Mouse (Mus musculus): Measurements from ENCODE around the gene Ndufs2. TPM values are rescaled to one million over a fixed set of nuclear protein-coding genes. Genes with fewer than 3 reads are reported as not detected.

Gene Ndufs2
- polyA plus RNA-seq, 1 experiment from 2014 or later: 218 TPM

DNA sequence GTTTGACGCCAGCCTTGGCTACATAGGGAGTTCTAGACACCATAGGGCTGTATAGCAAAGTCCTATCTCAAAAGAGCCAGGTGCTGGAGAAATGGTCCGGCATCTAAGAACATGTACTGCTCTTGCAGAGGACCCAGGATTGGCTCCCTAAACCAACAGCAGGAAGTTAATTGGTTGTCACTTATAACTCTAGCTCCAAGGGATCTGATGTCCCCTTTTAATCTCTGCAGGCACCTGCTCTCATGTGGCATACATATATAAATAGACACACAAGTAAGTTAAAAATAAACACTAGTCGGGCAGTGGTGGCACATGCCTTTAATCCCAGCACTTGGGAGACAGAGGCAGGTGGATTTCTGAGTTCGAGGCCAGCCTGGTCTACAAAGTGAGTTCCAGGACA, 15.4 kb downstream of the Ndufs2 start:
- no peak overlapping the region for H3K4me2 ChIP-seq (replicated peaks)
- H3K27ac ChIP-seq: no peak overlapping the region
- H3K27me3 ChIP-seq (ENCODE audit: control insufficient read depth, insufficient read depth, low read length): no peaks in the 10 kb centered on the region
- no peak overlapping the region for H3K9ac ChIP-seq
- H3K4me3 ChIP-seq (replicated peaks; ENCODE audit: low read length): no peak overlapping the region
- no peaks in the 10 kb centered on the region for H3K4me1 ChIP-seq (replicated peaks; ENCODE audit: control insufficient read depth, insufficient read depth, low read length)
- peaks cover 73% of the 10 kb centered on the region for H3K36me3 ChIP-seq (replicated peaks; ENCODE audit: control insufficient read depth, insufficient read depth)
- WGBS: 91% methylated on average over 3 of the region's 4 CpGs
- ATAC-seq (ENCODE audit: low FRiP score): no peak
- H3K9me3 ChIP-seq (ENCODE audit: control insufficient read depth, low read length): no peaks in the 10 kb centered on the region
- DNase-seq (ENCODE audit: low spot score): no peak

DNA sequence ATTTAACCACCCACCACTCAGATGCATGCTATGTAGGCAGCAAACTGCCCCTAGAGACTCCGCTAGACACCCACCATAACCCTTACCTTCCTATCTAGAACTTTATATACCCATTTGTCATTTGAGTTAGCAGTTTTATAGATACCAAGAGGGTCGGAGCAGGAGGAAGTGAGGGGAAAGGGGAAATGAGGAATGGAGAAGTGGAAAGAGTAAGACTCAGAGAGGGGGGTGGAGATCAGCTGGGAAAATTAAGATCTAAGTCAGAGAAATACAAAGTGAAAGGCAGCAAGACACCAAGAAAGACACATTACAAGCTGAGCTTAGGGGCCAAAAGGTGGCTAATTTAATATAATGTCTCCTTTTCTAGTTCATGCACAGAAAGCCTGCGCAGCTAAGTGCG, 16.6 kb downstream of the Ndufs2 start:
- no peak for ATAC-seq (ENCODE audit: low FRiP score)
- H3K9me3 ChIP-seq (ENCODE audit: control insufficient read depth, low read length): no peaks in the 10 kb centered on the region
- H3K4me1 ChIP-seq (replicated peaks; ENCODE audit: control insufficient read depth, insufficient read depth, low read length): no peaks in the 10 kb centered on the region
- no peak overlapping the region for H3K27ac ChIP-seq
- 93% methylated on average over 4 of the region's 4 CpGs for WGBS
- no peak overlapping the region for H3K4me2 ChIP-seq (replicated peaks)
- no peak overlapping the region for H3K4me3 ChIP-seq (replicated peaks; ENCODE audit: low read length)
- no peak overlapping the region for H3K9ac ChIP-seq
- peaks cover 60% of the 10 kb centered on the region for H3K36me3 ChIP-seq (replicated peaks; ENCODE audit: control insufficient read depth, insufficient read depth)
- H3K27me3 ChIP-seq (ENCODE audit: control insufficient read depth, insufficient read depth, low read length): no peaks in the 10 kb centered on the region
- no peak for DNase-seq (ENCODE audit: low spot score)

DNA sequence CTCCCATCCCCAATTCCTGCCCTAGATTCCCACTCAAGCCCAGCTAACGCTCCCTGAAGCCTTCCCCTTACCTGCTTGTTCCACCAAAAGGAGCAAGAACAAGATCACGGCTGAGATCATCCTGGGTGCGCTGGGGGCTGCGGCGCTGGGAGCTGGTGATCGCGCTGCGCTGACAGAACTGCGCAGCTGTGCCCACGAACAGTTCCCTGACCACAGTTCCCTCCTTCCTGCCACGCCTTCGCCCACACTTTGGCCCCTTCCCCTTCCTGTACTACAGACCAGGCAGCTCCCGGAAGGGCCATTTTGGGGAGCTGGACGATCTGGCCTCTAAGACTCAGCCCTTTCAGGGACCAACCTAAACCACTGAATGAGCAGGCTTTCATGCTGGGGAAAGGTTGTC, 17.1 kb downstream of the Ndufs2 start, which contains the start of gene Fcer1g:
Gene Fcer1g, minus strand, starts transcription at position 240 of the 400 bp plus-strand sequence.
- Histone ChIP-seq H3K4me3 (replicated peaks; ENCODE audit: low read length) (no peak within 1 kb of the TSS), H3K9ac (no peak within 1 kb of the TSS)

DNA sequence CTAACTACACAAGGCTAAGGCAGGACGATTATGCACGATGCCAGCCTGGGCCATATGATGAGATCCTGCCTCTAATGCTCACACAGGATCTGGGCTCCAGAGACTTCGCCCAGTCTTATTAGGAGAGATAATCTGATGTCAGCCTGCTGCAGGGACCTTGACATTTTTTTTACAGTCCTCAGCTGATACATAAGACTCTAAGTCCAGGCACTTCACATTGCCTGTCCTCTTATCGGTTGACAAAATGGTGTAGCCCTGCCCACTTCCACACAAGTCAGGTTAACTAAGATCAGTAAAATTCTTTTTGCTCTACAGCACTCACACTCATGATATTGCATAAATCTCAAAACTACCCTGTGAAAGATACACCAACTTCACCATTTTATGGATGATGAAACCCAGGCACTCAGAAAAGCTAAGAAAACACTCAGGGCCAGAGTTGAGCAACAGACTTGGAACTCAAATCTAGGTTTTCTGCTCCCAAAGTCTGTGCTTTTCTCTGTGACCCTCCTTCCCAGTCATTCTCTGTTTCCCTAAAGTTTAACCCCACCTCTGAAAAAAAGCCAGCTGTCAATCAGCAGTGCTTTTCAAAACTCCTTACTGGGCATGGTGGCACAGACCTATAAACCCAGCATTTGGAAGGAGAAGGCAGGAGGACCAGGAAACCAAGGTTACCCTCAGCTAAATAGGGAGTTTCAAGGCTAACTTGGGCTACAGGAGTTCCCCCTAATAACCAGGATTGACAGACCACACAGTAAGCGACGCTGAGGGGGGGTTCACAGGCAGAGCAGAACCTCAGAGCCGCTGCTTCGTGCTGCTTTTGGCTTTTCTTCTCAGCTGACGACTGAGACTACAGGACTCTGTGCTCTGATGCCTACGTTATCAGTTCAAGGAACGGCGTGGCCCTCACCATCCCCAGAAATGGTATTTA, 18.1 kb downstream of the Ndufs2 start:
- WGBS: 91% methylated on average over 12 of the region's 12 CpGs
- DNase-seq (ENCODE audit: low spot score): no peak
- H3K27me3 ChIP-seq (ENCODE audit: control insufficient read depth, insufficient read depth, low read length): no peaks in the 10 kb centered on the region
- H3K9ac ChIP-seq: no peak overlapping the region
- no peak for ATAC-seq (ENCODE audit: low FRiP score)
- H3K4me3 ChIP-seq (replicated peaks; ENCODE audit: low read length): no peak overlapping the region
- peaks cover 46% of the 10 kb centered on the region for H3K36me3 ChIP-seq (replicated peaks; ENCODE audit: control insufficient read depth, insufficient read depth)
- no peak overlapping the region for H3K27ac ChIP-seq
- no peaks in the 10 kb centered on the region for H3K4me1 ChIP-seq (replicated peaks; ENCODE audit: control insufficient read depth, insufficient read depth, low read length)
- H3K4me2 ChIP-seq (replicated peaks): no peak overlapping the region
- H3K9me3 ChIP-seq (ENCODE audit: control insufficient read depth, low read length): no peaks in the 10 kb centered on the region

More for the DNA sequence above, 17.1 kb downstream of the Ndufs2 start, which contains the start of gene Fcer1g:
- Histone ChIP-seq H3K4me1 (replicated peaks; ENCODE audit: control insufficient read depth, insufficient read depth, low read length) (no peaks in the 10 kb centered on the region), H3K36me3 (replicated peaks; ENCODE audit: control insufficient read depth, insufficient read depth) (peaks cover 56% of the 10 kb centered on the region), H3K27ac (no peak within 1 kb of the TSS), H3K4me2 (replicated peaks) (no peak within 1 kb of the TSS), H3K9me3 (ENCODE audit: control insufficient read depth, low read length) (no peaks in the 10 kb centered on the region), H3K27me3 (ENCODE audit: control insufficient read depth, insufficient read depth, low read length) (no peaks in the 10 kb centered on the region)
- WGBS: 93% methylated on average over 14 of the region's 14 CpGs
- no peak for DNase-seq (ENCODE audit: low spot score)
- no peak for ATAC-seq (ENCODE audit: low FRiP score)

DNA sequence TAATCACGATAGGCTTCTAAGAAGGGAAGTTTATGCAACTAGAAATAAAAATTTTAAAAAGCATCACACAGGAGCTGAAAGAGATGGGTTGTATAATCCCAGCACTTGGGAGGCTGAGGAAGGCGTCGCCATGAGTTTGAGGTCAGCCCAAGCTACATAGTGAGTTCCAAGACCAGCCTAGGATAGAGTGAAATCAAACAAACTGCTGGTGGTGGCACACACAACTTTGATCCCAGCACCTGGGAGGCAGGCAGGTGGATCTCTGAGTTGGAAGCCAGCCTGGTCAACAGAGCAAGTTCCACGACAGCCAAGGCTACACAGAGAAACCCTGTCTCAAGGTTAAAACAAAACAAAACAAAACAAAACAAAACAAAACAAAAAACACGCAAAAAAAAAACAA, 18.8 kb downstream of the Ndufs2 start:
- Histone ChIP-seq H3K4me3 (replicated peaks; ENCODE audit: low read length) (no peak overlapping the region), H3K27ac (no peak overlapping the region), H3K4me2 (replicated peaks) (no peak overlapping the region), H3K36me3 (replicated peaks; ENCODE audit: control insufficient read depth, insufficient read depth) (peaks cover 38% of the 10 kb centered on the region), H3K27me3 (ENCODE audit: control insufficient read depth, insufficient read depth, low read length) (no peaks in the 10 kb centered on the region), H3K4me1 (replicated peaks; ENCODE audit: control insufficient read depth, insufficient read depth, low read length) (no peaks in the 10 kb centered on the region), H3K9me3 (ENCODE audit: control insufficient read depth, low read length) (no peaks in the 10 kb centered on the region), H3K9ac (no peak overlapping the region)
- DNase-seq (ENCODE audit: low spot score): no peak
- ATAC-seq (ENCODE audit: low FRiP score): no peak
- WGBS: 88% methylated on average over 5 of the region's 5 CpGs

DNA sequence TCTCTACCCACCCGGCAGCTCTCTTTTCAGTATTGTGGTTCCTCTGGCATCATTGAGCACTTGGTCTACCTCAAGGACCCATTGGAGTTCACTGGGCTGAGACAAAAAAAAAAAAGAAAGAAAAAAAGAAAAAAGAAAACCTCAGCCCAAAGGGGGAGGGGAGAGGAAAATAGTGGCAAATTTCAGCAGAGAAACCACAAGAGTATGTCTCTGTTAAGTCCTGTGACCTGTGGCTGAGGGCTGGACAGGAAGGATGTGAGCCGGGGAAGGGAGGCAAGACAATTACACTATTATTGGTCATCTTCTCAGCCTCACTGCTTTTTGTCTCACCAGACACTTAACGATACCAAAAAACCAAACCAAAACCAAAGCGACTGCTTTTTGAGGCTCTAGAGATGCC, 19.3 kb downstream of the Ndufs2 start:
- ATAC-seq (ENCODE audit: low FRiP score) (no peak), DNase-seq (ENCODE audit: low spot score) (no peak)
- H3K4me3 ChIP-seq (replicated peaks; ENCODE audit: low read length): no peak overlapping the region
- peaks cover 33% of the 10 kb centered on the region for H3K36me3 ChIP-seq (replicated peaks; ENCODE audit: control insufficient read depth, insufficient read depth)
- H3K9ac ChIP-seq: no peak overlapping the region
- no peaks in the 10 kb centered on the region for H3K4me1 ChIP-seq (replicated peaks; ENCODE audit: control insufficient read depth, insufficient read depth, low read length)
- H3K4me2 ChIP-seq (replicated peaks): no peak overlapping the region
- H3K27me3 ChIP-seq (ENCODE audit: control insufficient read depth, insufficient read depth, low read length): no peaks in the 10 kb centered on the region
- no peak overlapping the region for H3K27ac ChIP-seq
- WGBS: 74% methylated on average over 4 of the region's 4 CpGs
- H3K9me3 ChIP-seq (ENCODE audit: control insufficient read depth, low read length): no peaks in the 10 kb centered on the region

DNA sequence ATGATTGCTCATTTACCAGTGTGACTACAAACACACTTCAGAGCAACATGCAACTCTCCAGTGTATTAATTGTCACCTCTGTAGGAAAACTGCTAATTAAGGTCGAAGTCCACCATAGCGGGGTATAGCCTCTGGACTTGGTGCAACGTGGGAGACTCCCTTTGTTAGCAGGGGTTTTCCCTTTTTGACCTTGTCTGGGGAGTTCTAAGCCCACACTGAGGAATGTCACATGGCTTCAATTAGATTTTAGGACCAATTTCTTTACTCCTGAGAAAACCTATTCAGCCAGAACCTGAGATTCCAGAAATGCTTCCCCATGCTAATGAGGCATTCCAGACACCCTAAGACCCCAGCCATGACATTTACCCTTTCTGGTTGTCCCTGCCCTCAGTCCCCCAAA, 21.0 kb downstream of the Ndufs2 start:
- 60% methylated on average over 3 of the region's 3 CpGs for WGBS
- no peak overlapping the region for H3K4me3 ChIP-seq (replicated peaks; ENCODE audit: low read length)
- H3K27ac ChIP-seq: no peak overlapping the region
- no peaks in the 10 kb centered on the region for H3K27me3 ChIP-seq (ENCODE audit: control insufficient read depth, insufficient read depth, low read length)
- DNase-seq (ENCODE audit: low spot score): no peak
- no peak for ATAC-seq (ENCODE audit: low FRiP score)
- H3K36me3 ChIP-seq (replicated peaks; ENCODE audit: control insufficient read depth, insufficient read depth): peaks cover 17% of the 10 kb centered on the region
- no peak overlapping the region for H3K4me2 ChIP-seq (replicated peaks)
- H3K4me1 ChIP-seq (replicated peaks; ENCODE audit: control insufficient read depth, insufficient read depth, low read length): no peaks in the 10 kb centered on the region
- no peaks in the 10 kb centered on the region for H3K9me3 ChIP-seq (ENCODE audit: control insufficient read depth, low read length)
- no peak overlapping the region for H3K9ac ChIP-seq

DNA sequence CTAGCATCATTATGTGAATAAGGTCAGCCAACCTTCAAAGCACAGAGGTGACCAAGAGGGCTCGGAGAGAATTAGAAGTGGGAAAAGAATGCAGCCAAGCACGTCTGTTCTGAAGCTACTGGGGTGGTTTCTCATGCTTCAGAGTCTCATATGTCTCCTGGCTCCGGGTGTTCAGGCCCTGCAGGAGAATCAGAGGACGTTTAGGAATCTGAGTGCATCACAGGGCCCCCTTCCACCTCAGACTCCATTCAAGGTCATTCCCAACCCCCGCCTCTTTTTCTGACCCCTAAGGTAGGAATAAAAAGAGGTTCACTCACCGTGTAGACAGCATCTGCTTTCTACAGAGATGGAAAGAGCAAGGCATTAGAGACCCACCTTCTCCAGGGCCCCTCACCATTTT, 21.4 kb downstream of the Ndufs2 start:
- Histone ChIP-seq H3K4me3 (replicated peaks; ENCODE audit: low read length) (no peak overlapping the region), H3K36me3 (replicated peaks; ENCODE audit: control insufficient read depth, insufficient read depth) (peaks cover 12% of the 10 kb centered on the region), H3K27ac (no peak overlapping the region), H3K4me1 (replicated peaks; ENCODE audit: control insufficient read depth, insufficient read depth, low read length) (no peaks in the 10 kb centered on the region), H3K9ac (no peak overlapping the region), H3K4me2 (replicated peaks) (no peak overlapping the region), H3K27me3 (ENCODE audit: control insufficient read depth, insufficient read depth, low read length) (no peaks in the 10 kb centered on the region), H3K9me3 (ENCODE audit: control insufficient read depth, low read length) (no peaks in the 10 kb centered on the region)
- 66% methylated on average over 6 of the region's 6 CpGs for WGBS
- ATAC-seq (ENCODE audit: low FRiP score): no peak
- no peak for DNase-seq (ENCODE audit: low spot score)

DNA sequence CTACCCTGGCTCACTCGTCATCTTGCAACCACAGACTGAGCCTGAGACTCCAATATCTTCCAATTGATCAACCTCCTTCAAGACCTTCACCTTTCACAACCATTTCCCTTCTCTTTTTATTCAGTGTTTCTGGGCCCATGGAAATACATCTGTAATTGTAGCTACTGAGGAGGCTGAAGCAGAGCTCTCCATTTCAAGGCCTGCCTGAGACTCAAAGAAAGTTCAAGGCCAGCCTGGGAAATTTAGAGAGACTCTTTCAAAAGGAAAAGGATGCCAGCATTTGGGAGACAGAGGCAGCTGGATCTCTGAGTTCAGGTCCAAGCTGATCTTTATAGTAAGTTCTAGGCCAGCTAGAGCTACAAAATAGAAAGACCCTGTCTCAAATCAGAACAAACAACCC, 23.3 kb downstream of the Ndufs2 start:
- 83% methylated on average over 1 of the region's 1 CpGs for WGBS
- Histone ChIP-seq H3K4me1 (replicated peaks; ENCODE audit: control insufficient read depth, insufficient read depth, low read length) (no peaks in the 10 kb centered on the region), H3K9ac (no peak overlapping the region), H3K4me2 (replicated peaks) (no peak overlapping the region), H3K27ac (no peak overlapping the region), H3K27me3 (ENCODE audit: control insufficient read depth, insufficient read depth, low read length) (no peaks in the 10 kb centered on the region), H3K9me3 (ENCODE audit: control insufficient read depth, low read length) (no peaks in the 10 kb centered on the region), H3K36me3 (replicated peaks; ENCODE audit: control insufficient read depth, insufficient read depth) (no peaks in the 10 kb centered on the region), H3K4me3 (replicated peaks; ENCODE audit: low read length) (no peak overlapping the region)
- ATAC-seq (ENCODE audit: low FRiP score) (no peak), DNase-seq (ENCODE audit: low spot score) (no peak)
